Mouse (Mus musculus) spleen, postnatal 10 days (tissue): ENCODE data around the gene Gdf1.

Experiments used
- DNase-seq, 2 experiments: peaks; one replicate each; pipeline ENCODE4 v3.0.0; 2021 to 2022; ENCODE audit warnings: low spot score in 2 of 2

Gdf1 gene

GRCm38 (mm10) chr8:70329124-70329834, at the start of gene Gdf1:
Gene Gdf1 (plus strand): TSS chr8:70329817.
- no peak for DNase-seq

DNA sequence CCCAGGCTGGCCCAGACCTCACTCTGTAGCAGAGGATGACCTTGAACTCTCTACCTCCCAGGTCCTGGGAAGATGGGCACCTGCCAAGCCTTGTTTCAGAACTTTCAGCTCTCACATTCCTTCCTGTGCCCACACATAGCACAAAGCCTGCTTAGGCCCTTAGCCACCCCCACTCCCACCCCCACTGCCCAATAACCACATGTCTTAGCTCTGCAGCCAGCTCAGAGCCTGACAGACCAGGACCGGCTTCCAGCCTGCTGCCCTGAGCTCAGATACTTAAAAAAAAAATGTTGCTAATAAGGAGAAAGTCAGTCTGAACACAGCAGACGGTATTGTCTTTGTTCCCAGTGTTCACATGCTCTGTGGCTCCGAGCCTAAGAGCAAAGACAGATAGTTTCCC, 48.6 kb upstream of the Gdf1 start:
- no peak for DNase-seq

DNA sequence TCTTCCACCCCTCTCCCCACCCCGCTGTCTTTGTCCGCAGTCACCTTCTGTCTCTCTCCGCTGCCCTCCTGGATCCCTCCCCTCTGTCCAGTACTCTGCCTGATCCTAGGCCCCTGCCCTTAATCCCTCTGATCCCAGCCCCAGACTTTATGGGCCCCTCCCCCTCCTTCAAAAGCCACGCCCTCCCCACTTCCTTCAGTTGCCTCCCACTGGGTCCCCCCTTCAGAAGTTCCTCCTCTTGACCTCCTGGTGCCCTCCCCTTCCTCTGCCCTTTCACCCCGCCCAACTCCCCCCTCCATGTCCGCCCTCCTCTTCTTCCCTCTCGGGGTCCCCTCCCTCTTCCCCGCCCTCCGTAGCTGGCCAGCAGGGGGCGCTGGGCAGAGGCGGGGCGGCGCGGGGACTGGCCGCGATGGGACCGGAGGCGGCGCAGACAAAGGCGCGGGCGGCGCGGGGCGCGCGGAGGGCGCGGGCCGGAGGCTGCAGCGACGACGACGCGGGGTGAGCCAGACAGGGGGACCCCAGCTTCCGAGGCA, 46.9 kb upstream of the Gdf1 start, which contains the start of gene Homer3:
Homer3 (plus strand) TSS at position 225 of the 533 bp plus-strand sequence.
- DNase-seq = peak; percentile 76 to 89

- DNase-seq = no peak
These were observed 46.2 kb upstream of the Gdf1 start for GRCm38 (mm10) chr8:70283136-70284077.

- DNase-seq = no peak
These were observed 45.2 kb upstream of the Gdf1 start for GRCm38 (mm10) chr8:70284421-70284820.

DNA sequence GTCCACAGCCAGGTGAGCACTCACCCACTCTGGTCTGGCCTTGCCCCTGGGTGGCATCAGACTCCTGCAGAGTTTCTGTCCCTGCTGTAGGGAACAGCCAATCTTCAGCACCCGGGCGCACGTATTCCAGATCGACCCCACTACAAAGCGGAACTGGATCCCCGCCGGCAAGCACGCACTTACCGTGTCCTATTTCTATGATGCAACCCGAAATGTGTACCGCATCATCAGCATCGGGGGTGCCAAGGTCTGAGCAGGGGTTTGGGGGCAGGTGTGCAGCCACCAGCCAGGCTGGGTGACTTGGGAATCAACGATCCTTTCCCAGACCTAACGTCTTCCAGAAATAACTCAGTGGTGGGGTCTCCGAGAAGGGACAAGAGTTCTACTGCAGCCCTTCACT, 44.3 kb upstream of the Gdf1 start:
- no peak for DNase-seq

DNA sequence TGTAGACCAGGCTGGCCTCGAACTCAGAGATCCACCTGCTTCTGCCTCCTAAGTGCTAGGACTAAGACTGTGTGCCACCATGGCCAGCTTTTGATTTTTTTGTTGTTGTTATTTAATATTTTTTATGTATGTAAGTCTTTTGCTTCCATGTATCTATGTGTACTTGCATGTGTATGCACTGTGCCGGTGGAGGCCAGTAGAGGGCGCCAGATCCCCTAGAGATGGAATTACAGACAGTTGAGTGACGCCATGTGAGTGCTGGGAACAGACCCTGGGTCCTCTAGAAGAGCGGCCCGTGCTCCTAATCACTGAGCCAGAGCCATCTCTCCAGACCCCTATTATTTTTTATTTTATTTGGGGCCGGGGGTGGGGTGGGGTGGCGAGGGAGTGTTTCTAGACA, 42.9 kb upstream of the Gdf1 start:
- peak in 1 of 2 experiments; percentile 58 for DNase-seq

DNA sequence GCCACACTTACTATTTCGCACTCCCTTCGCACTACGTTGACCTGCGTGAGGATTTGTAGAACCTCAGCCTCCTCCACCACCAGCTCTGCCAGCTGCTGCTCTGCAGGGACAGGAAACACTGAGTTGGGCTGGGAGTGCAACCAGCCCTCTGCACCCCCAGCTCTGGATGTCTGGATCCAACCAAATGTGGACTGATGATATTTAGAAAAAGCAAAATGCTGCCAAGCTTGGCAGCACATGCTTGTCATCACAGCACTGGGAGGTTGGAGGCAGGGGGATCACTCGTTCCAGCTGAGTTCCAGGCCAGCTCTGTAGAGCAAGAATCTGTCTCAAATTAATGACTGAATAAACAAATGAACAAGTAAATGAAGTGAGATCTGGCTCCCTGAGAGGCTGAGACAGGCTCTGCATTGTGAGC, 35.6 kb upstream of the Gdf1 start:
- DNase-seq = no peak

GRCm38 (mm10) chr8:70300881-70301280, 28.7 kb upstream of the Gdf1 start:
- no peak for DNase-seq

DNA sequence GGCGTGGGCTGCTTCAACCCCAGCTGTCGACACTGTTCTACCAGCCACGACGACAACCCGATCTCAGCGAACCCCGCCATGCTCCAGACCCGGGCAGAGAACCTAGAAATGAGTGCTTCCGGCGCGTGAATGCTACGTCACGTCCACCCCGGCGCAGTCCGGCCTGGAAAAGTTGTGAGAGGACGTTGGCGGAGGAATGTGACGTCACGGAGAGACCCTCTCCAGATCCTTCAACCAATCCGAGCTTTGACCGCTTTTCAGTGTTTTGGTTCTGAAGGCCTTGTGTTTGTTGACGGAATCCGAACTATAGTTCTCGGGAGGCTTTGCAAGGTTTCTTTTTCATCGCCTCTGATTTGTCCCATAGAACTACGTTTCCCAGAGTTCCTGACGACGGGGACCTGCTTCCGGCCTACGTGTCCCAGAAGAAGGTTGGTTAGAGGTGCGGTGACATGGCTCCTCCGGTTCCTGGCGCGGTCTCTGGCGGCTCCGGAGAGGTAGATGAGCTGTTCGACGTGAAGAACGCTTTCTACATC, 27.2 kb upstream of the Gdf1 start, which contains the start of the genes Ddx49 and Cope:
Ddx49 (minus strand) TSS at position 132 of the 533 bp plus-strand sequence.
Cope (plus strand) TSS at position 161 of the 533 bp plus-strand sequence.
- DNase-seq = peak; percentile 87 to 94

- DNase-seq = no peak
These were observed 26.7 kb upstream of the Gdf1 start for GRCm38 (mm10) chr8:70302901-70303300.

DNA sequence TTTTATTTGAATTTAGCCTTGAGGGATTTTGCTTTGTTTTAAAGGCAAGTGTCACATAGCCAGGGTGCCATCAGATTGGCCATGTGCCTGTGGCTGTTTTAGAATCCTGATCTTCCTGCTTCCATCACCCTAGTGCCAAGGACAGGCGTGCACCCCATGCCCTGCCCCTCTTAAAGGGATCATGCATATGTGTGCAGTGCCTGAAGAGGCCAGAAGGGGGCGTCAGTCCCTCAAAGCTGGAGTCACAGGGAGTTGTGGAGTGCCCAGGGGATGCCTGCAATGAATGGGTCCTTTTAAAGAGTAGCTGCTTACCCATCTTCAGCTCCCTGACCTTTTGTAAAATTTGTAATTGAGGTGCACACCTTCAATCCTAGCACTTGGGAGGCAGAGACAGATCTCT, 20.3 kb upstream of the Gdf1 start:
- DNase-seq = peak in 1 of 2 experiments; percentile 56

GRCm38 (mm10) chr8:70313399-70313798, 16.2 kb upstream of the Gdf1 start:
- DNase-seq = no peak

GRCm38 (mm10) chr8:70315624-70316510, 13.8 kb upstream of the Gdf1 start, which contains the start of gene Cers1:
Gene Cers1 (plus strand): TSS chr8:70315775.
- peak in 1 of 2 experiments; percentile 47 for DNase-seq

DNA sequence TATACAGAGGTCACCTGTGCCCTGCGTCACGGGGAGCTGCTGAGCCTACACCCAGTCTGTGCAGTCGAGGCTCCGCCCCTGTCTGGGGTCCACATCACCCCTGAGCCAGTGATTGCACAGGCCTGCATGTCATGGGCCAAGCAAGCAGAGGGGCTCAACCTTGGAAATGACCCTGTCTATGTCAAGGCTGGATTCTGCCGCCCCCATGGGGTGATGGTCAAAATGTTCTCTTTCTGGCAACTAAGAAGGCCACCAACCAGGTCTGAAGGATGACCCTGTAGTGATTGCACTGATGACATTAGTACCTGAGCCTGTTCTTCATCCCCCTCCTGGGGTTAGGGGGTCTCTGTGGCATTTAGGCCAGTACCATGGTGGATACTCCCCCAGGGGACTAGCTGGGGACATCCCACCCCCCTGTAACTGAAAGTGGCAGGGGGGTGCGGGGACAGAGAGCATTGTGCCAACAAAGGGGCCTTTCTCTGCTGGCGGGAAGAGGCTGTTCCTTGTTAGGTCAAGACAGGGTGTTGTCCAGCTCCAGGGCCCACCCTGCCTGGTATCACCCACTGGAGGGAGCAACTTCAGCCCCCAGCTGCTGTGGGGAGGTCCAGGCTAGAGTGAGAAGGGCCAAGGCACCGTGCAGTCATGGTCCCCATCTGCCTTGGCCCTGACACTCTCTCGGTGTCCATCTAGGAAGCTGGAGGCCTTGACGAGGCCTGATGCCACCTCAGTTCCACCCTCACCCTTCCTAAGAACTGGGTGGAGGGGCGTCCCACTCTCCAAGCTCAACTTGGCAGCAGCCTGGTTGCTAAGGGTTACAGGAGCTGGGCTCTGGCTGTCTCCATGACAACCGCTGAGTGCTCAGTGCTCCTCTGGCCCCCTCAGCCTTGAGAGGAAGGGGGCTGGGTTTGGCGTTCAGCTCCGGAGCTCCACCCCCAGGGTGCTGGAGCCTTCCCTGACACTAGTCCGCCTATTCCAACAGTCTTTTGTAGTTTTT, 12.8 kb upstream of the Gdf1 start:
- DNase-seq = no peak

DNA sequence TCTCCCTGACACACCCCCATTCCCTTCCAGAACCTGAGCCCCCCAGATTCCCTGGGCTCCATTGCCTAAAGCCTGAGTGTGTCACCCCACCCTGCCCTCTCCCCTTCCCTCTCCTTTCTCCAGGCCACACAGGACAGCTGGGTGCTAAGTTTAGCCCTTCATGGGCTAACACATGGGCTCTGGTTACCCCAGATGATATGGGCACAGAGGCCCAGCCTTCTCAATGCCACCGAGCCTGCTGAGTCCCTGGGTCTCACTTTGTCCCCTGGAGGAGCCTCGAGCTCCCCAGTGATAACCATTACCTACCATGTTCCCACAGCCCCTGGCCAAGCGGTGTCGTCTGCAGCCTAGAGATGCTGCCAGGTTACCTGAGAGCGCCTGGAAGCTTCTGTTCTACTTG, 11.7 kb upstream of the Gdf1 start:
- no peak for DNase-seq

GRCm38 (mm10) chr8:70323716-70324115, 5.9 kb upstream of the Gdf1 start:
- DNase-seq = no peak

DNA sequence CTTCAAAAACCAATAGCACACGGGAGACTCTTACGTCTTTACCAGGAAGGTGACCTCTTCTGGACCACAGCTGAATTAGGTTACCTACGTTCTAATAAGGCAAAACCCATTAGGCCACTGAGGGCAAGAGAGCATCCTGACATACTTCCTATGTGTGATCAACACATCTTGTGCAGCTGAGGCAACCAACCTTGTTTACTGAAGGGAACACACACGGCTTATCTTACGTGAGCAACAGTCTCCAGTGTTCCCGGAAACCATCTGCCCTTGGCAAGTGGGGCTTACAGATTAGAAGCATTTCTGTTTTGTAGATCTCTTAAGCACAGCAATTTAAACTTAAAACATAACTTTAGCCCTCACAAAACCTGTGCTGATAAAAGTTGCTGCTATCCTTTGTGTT, 2.1 kb upstream of the Gdf1 start:
- DNase-seq = no peak
